Mouse (Mus musculus) forebrain, postnatal 0 days (tissue): ENCODE measurements around the gene Tmtc4. TPM values are rescaled to one million over a fixed set of nuclear protein-coding genes. Genes with fewer than 3 reads are reported as not detected.

Experiments used
- ATAC-seq: fragments of 200-750 bp; cut with Nextera tagmentation; 2 replicates; pipeline ENCODE4 v1.8.0; 2017; ENCODE audit warnings: mild to moderate bottlenecking, moderate library complexity
- DNase-seq: peaks from one replicate; pipeline ENCODE4 v3.0.0-alpha.2; 2015
- H3K27ac ChIP-seq: fragments of 300-500 bp; sonication (generic); 2 replicates; pipeline ENCODE4 v1.5.1; 2014; ENCODE audit warnings: low read depth, mild to moderate bottlenecking, antibody characterized with exemption, low read length, moderate library complexity, mixed read lengths
- H3K27me3 ChIP-seq: fragments of 300-500 bp; sonication (generic); 2 replicates; pipeline ENCODE4 v1.6.1; 2014; ENCODE audit warnings: mild to moderate bottlenecking, low read length, mixed read lengths; ENCODE audit not compliant: insufficient read depth
- H3K36me3 ChIP-seq: fragments of 300-500 bp; sonication (generic); 2 replicates; pipeline ENCODE4 v1.6.1; 2014; ENCODE audit warnings: mild to moderate bottlenecking, moderate library complexity; ENCODE audit not compliant: insufficient read depth
- H3K4me1 ChIP-seq: fragments of 300-500 bp; sonication (generic); 2 replicates; pipeline ENCODE4 v1.6.1; 2014; ENCODE audit warnings: antibody characterized with exemption; ENCODE audit not compliant: insufficient read depth
- H3K4me2 ChIP-seq: fragments of 300-500 bp; sonication (generic); 2 replicates; pipeline ENCODE4 v1.6.1; 2014; ENCODE audit warnings: low read depth, mild to moderate bottlenecking, moderate library complexity
- H3K4me3 ChIP-seq: fragments of 300-500 bp; sonication (generic); 2 replicates; pipeline ENCODE4 v1.5.1; 2014; ENCODE audit warnings: low read depth, low read length, mixed read lengths
- H3K9ac ChIP-seq: fragments of 300-500 bp; sonication (generic); 2 replicates; pipeline ENCODE4 v1.6.1; 2014; ENCODE audit warnings: mild to moderate bottlenecking
- H3K9me3 ChIP-seq: fragments of 300-500 bp; sonication (generic); 2 replicates; pipeline ENCODE4 v1.6.1; 2016; ENCODE audit warnings: low read length
- CTCF ChIP-seq: sonication (generic); IDR thresholded peaks from 2 replicates; pipeline ENCODE4 v1.5.1; 2016; ENCODE audit warnings: antibody characterized with exemption, control low read depth, low read depth
- WGBS: fragments of 180-500 bp; shearing (Covaris S2); extraction: QIAGEN DNeasy Blood & Tissue Kit; methylation state at CpG from one replicate; pipeline ENCODE4 v1.1.7; 2014; 5-methylcytosine and 5-hydroxymethylcytosine counted together
- polyA plus RNA-seq: library from polyadenylated mRNA; unstranded; fragments of >200 nt; fragmentation: Nextera tagmentation; extraction: Ambion mirVana; gene quantifications from 2 replicates; pipeline ENCODE4 v1.2.1, GENCODE M21; 2015
- total RNA-seq: library from RNA; depleted of rRNA; stranded (reverse); fragments of >200 nt; gene quantifications from 2 replicates; pipeline ENCODE4 v1.2.3, GENCODE M21; 2014

Gene Tmtc4
- total and polyA plus RNA-seq, 2 experiments from 2014 or later, result 30.1 to 51.8 TPM

- ATAC-seq, result peak; percentile 79
- H3K4me1 ChIP-seq, result 0 out of 2 replicates have a peak, but pooled peaks cover 12% of the 10 kb centered on the region
- H3K4me3 ChIP-seq, result no peak overlapping the region
- peak; percentile 70 for DNase-seq
- no peaks in the 10 kb centered on the region for H3K27me3 ChIP-seq
- H3K27ac ChIP-seq, result no peak overlapping the region
- H3K4me2 ChIP-seq, result no peak overlapping the region
- H3K9ac ChIP-seq, result no peak overlapping the region
- TF ChIP-seq CTCF, result no peak
- H3K9me3 ChIP-seq, result no peaks in the 10 kb centered on the region
- 14% methylated on average over 10 of the region's 10 CpGs for WGBS
- no peaks in the 10 kb centered on the region for H3K36me3 ChIP-seq
Measured at GRCm38 (mm10) chr14:122883821-122884584, 99.8 kb downstream of the Tmtc4 start.

- no peak overlapping the region for H3K9ac ChIP-seq
- H3K9me3 ChIP-seq, result no peaks in the 10 kb centered on the region
- no peaks in the 10 kb centered on the region for H3K27me3 ChIP-seq
- TF ChIP-seq CTCF, result no peak
- no peaks in the 10 kb centered on the region for H3K36me3 ChIP-seq
- no peak overlapping the region for H3K27ac ChIP-seq
- no peak overlapping the region for H3K4me3 ChIP-seq
- ATAC-seq, result peak; percentile 15; the same call in 1 of the 2 replicates
- no peak overlapping the region for H3K4me2 ChIP-seq
- 0 out of 2 replicates have a peak, but pooled peaks cover 12% of the 10 kb centered on the region for H3K4me1 ChIP-seq
- no peak for DNase-seq
- WGBS, result 20% methylated on average over 4 of the region's 4 CpGs
Measured at GRCm38 (mm10) chr14:122883410-122883806, 100.4 kb downstream of the Tmtc4 start.

- no peak overlapping the region for H3K4me3 ChIP-seq
- no peaks in the 10 kb centered on the region for H3K9me3 ChIP-seq
- ATAC-seq (no peak), DNase-seq (no peak)
- no peaks in the 10 kb centered on the region for H3K27me3 ChIP-seq
- 46% methylated on average over 7 of the region's 7 CpGs for WGBS
- TF ChIP-seq CTCF, result no peak
- H3K4me2 ChIP-seq, result no peak overlapping the region
- no peak overlapping the region for H3K9ac ChIP-seq
- no peaks in the 10 kb centered on the region for H3K36me3 ChIP-seq
- no peak overlapping the region for H3K27ac ChIP-seq
- H3K4me1 ChIP-seq, result 0 out of 2 replicates have a peak, but pooled peaks cover 12% of the 10 kb centered on the region
Measured at GRCm38 (mm10) chr14:122882795-122883409, 100.9 kb downstream of the Tmtc4 start.

- ATAC-seq, result peak; percentile 25
- no peak overlapping the region for H3K4me2 ChIP-seq
- H3K27me3 ChIP-seq, result no peaks in the 10 kb centered on the region
- no peaks in the 10 kb centered on the region for H3K9me3 ChIP-seq
- H3K9ac ChIP-seq, result no peak overlapping the region
- 21% methylated on average over 9 of the region's 9 CpGs for WGBS
- no peak for TF ChIP-seq CTCF
- no peaks in the 10 kb centered on the region for H3K36me3 ChIP-seq
- 0 out of 2 replicates have a peak, but pooled peaks cover 12% of the 10 kb centered on the region for H3K4me1 ChIP-seq
- H3K27ac ChIP-seq, result no peak overlapping the region
- DNase-seq, result peak; percentile 37
- H3K4me3 ChIP-seq, result no peak overlapping the region
Measured at GRCm38 (mm10) chr14:122882201-122882639, 101.6 kb downstream of the Tmtc4 start.

- Histone ChIP-seq H3K27ac (no peak overlapping the region), H3K4me1 (0 out of 2 replicates have a peak, but pooled peaks cover 12% of the 10 kb centered on the region), H3K9me3 (no peaks in the 10 kb centered on the region), H3K36me3 (no peaks in the 10 kb centered on the region), H3K9ac (no peak overlapping the region), H3K27me3 (no peaks in the 10 kb centered on the region), H3K4me2 (no peak overlapping the region), H3K4me3 (no peak overlapping the region)
- ATAC-seq (no peak), DNase-seq (no peak)
- TF ChIP-seq CTCF, result no peak
- WGBS, result 67% methylated on average over 2 of the region's 2 CpGs
Measured at GRCm38 (mm10) chr14:122881699-122882098, 102.1 kb downstream of the Tmtc4 start.

DNA sequence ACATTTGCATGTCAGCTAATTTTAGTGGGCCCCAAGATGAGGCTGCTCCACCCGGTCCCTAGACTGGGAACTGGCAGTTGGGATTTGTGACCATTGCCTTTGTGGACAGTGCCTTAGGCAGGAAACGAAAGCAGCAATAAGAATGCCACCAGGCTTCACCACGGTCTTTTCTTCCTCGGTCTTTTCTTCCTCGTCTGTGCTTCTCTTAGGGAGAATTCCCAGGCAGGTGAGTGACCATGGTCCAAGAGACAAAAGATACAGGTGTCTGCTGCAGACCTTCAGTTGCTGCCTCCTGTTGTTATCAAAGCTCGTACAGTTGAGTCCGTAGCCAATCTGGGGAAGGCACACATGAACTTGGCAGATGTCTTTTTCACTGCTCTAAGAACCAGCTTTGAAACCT is 103.5 kb downstream of the Tmtc4 start:
- Histone ChIP-seq H3K4me2 (no peak overlapping the region), H3K9me3 (no peaks in the 10 kb centered on the region), H3K27ac (no peak overlapping the region), H3K4me3 (no peak overlapping the region), H3K36me3 (no peaks in the 10 kb centered on the region), H3K27me3 (no peaks in the 10 kb centered on the region), H3K4me1 (0 out of 2 replicates have a peak, but pooled peaks cover 5% of the 10 kb centered on the region), H3K9ac (no peak overlapping the region)
- no peak for TF ChIP-seq CTCF
- DNase-seq, result no peak
- ATAC-seq, result no peak
- WGBS, result 67% methylated on average over 7 of the region's 7 CpGs

GRCm38 (mm10) chr14:122877787-122878186 is 106.0 kb downstream of the Tmtc4 start:
- Histone ChIP-seq H3K4me2 (no peak overlapping the region), H3K9me3 (no peaks in the 10 kb centered on the region), H3K9ac (no peak overlapping the region), H3K4me1 (no peaks in the 10 kb centered on the region), H3K27me3 (no peaks in the 10 kb centered on the region), H3K27ac (no peak overlapping the region), H3K4me3 (no peak overlapping the region), H3K36me3 (no peaks in the 10 kb centered on the region)
- no peak for TF ChIP-seq CTCF
- no peak for ATAC-seq
- 92% methylated on average over 3 of the region's 3 CpGs for WGBS
- DNase-seq, result no peak
